Mouse (Mus musculus) myocyte (in vitro differentiated cells): ENCODE measurements at regions not wholly inside any gene's neighbourhood (a gene's known extent, or its start where the extent isn't known, plus 50 kb on each side); places are given as distances from the start of the nearest gene placed in this dataset.
"Not testable (repeated sequence)": the region's sequence is repeated elsewhere in the genome, so short reads cannot be mapped to it uniquely, and the experiment has no call there.

Source experiments
- H3K27me3 ChIP-seq: one replicate; pipeline ENCODE4 v1.6.1; 2011; ENCODE audit not compliant: control insufficient read depth, insufficient read depth, insufficient read length
- H3K36me3 ChIP-seq: one replicate; pipeline ENCODE4 v1.6.1; 2011; ENCODE audit not compliant: control insufficient read depth, insufficient read depth
- H3K4me2 ChIP-seq: one replicate; pipeline ENCODE4 v1.6.1; 2011; ENCODE audit warnings: low read depth, control low read depth
- H3K4me3 ChIP-seq: one replicate; pipeline ENCODE4 v1.5.1; 2011; ENCODE audit warnings: mild to moderate bottlenecking, control low read depth, moderate library complexity
- H3K79me2 ChIP-seq: one replicate; pipeline ENCODE4 v1.6.1; 2011; ENCODE audit not compliant: control insufficient read depth, insufficient read depth
- H3ac ChIP-seq: one replicate; pipeline ENCODE4 v1.6.1; 2011; ENCODE audit not compliant: control insufficient read depth, insufficient read length
- CEBPB ChIP-seq: IDR thresholded peaks from 2 replicates; pipeline ENCODE4 v1.6.1; 2011; ENCODE audit warnings: mild to moderate bottlenecking, moderate library complexity; ENCODE audit not compliant: poor library complexity, insufficient read depth, severe bottlenecking
- E2F4 ChIP-seq: IDR thresholded peaks from one replicate; pipeline ENCODE4 v1.6.1; 2011; ENCODE audit warnings: mild to moderate bottlenecking, control low read depth, moderate library complexity; ENCODE audit not compliant: insufficient read depth
- MAX ChIP-seq: IDR thresholded peaks from one replicate; pipeline ENCODE4 v1.6.1; 2011; ENCODE audit warnings: low read depth, mild to moderate bottlenecking, control low read depth
- MYOD1 ChIP-seq, 3 experiments: IDR thresholded peaks; one replicate each; pipeline ENCODE4 v1.6.1; 2011; ENCODE audit warnings: control low read depth in 2 of 3, low read depth in 2 of 3, mild to moderate bottlenecking in 2 of 3, moderate library complexity in 1 of 3; ENCODE audit not compliant: insufficient read length in 2 of 3, control insufficient read depth in 1 of 3
- MYOG ChIP-seq, 3 experiments: IDR thresholded peaks; one replicate each; pipeline ENCODE4 v1.6.1; 2011; ENCODE audit warnings: control low read depth in 2 of 3, low read depth in 2 of 3, mild to moderate bottlenecking in 2 of 3; ENCODE audit not compliant: insufficient read length in 2 of 3, control insufficient read depth in 1 of 3, insufficient read depth in 1 of 3
- POLR2A ChIP-seq: IDR thresholded peaks from one replicate; pipeline ENCODE4 v1.6.1; 2011; ENCODE audit warnings: low read depth, mild to moderate bottlenecking, control low read depth, moderate library complexity; ENCODE audit not compliant: insufficient read length
- POLR2AphosphoS2 ChIP-seq: IDR thresholded peaks from one replicate; pipeline ENCODE4 v1.6.1; 2011; ENCODE audit warnings: low read depth, control low read depth; ENCODE audit not compliant: insufficient read length
- REST ChIP-seq: IDR thresholded peaks from one replicate; pipeline ENCODE4 v1.6.1; 2011; ENCODE audit warnings: mild to moderate bottlenecking, control low read depth, moderate library complexity; ENCODE audit not compliant: insufficient read depth, insufficient read length
- SRF ChIP-seq: IDR thresholded peaks from one replicate; pipeline ENCODE4 v1.6.1; 2011; ENCODE audit warnings: low read depth; ENCODE audit not compliant: control insufficient read depth, insufficient read length
- TCF12 ChIP-seq: IDR thresholded peaks from one replicate; pipeline ENCODE4 v1.6.1; 2011; ENCODE audit warnings: mild to moderate bottlenecking, control low read depth; ENCODE audit not compliant: poor library complexity, insufficient read depth, severe bottlenecking
- TCF3 ChIP-seq: IDR thresholded peaks from one replicate; pipeline ENCODE4 v1.6.1; 2011; ENCODE audit warnings: low read depth, control low read depth; ENCODE audit not compliant: insufficient read length
- USF1 ChIP-seq: IDR thresholded peaks from one replicate; pipeline ENCODE4 v1.6.1; 2011; ENCODE audit warnings: low read depth, mild to moderate bottlenecking, control low read depth, moderate library complexity

GRCm38 (mm10) chr16:50779030-50779784, 188.3 kb upstream of the Ccdc54 start:
- TF ChIP-seq TCF12 = peak; percentile 25
- TF ChIP-seq MAX = no peak
- no peak for TF ChIP-seq USF1
- TF ChIP-seq MYOD1 (IDR thresholded peaks at IDR 0.05; ENCODE audit: control insufficient read depth in 1 of 3, insufficient read length in 2 of 3, low read depth in 2 of 3) = peak; percentile 73 to 77 (median 76)
- Histone ChIP-seq H3ac (no peak overlapping the region), H3K27me3 (no peaks in the 10 kb centered on the region), H3K4me3 (no peak overlapping the region), H3K79me2 (no peaks in the 10 kb centered on the region), H3K4me2 (peak overlapping the region; percentile 57), H3K36me3 (no peaks in the 10 kb centered on the region)

GRCm38 (mm10) chr16:50774699-50775098, 183.7 kb upstream of the Ccdc54 start:
- H3K4me2 ChIP-seq, H3ac ChIP-seq, H3K36me3 ChIP-seq, H3K27me3 ChIP-seq, H3K4me3 ChIP-seq, H3K79me2 ChIP-seq: not testable (repeated sequence)

GRCm38 (mm10) chr16:50766055-50766770, 175.3 kb upstream of the Ccdc54 start:
- no peak overlapping the region for H3K4me3 ChIP-seq
- H3ac ChIP-seq = no peak overlapping the region
- TF ChIP-seq TCF3 (no peak), E2F4 (no peak), REST (no peak), MAX (no peak), MYOG (IDR thresholded peaks at IDR 0.05; ENCODE audit: control insufficient read depth in 1 of 3, insufficient read depth in 1 of 3, insufficient read length in 2 of 3, low read depth in 2 of 3) (no peak), POLR2AphosphoS2 (no peak), POLR2A (no peak), CEBPB (no peak), SRF (no peak)
- no peaks in the 10 kb centered on the region for H3K27me3 ChIP-seq
- no peaks in the 10 kb centered on the region for H3K79me2 ChIP-seq
- H3K4me2 ChIP-seq = no peak overlapping the region
- no peaks in the 10 kb centered on the region for H3K36me3 ChIP-seq

GRCm38 (mm10) chr16:50762096-50762495, 171.1 kb upstream of the Ccdc54 start:
- Histone ChIP-seq H3K27me3 (no peaks in the 10 kb centered on the region), H3K79me2 (no peaks in the 10 kb centered on the region), H3ac (no peak overlapping the region), H3K4me3 (no peak overlapping the region), H3K4me2 (no peak overlapping the region), H3K36me3 (no peaks in the 10 kb centered on the region)
- no peak for TF ChIP-seq CEBPB
- TF ChIP-seq POLR2AphosphoS2 = no peak
- no peak for TF ChIP-seq E2F4
- no peak for TF ChIP-seq MYOG (IDR thresholded peaks at IDR 0.05; ENCODE audit: control insufficient read depth in 1 of 3, insufficient read depth in 1 of 3, insufficient read length in 2 of 3, low read depth in 2 of 3)
- no peak for TF ChIP-seq POLR2A
- no peak for TF ChIP-seq USF1
- no peak for TF ChIP-seq TCF12
- TF ChIP-seq MAX = no peak
- TF ChIP-seq MYOD1 (IDR thresholded peaks at IDR 0.05; ENCODE audit: control insufficient read depth in 1 of 3, insufficient read length in 2 of 3, low read depth in 2 of 3) = no peak
- TF ChIP-seq REST = no peak
- no peak for TF ChIP-seq SRF
- TF ChIP-seq TCF3 = no peak

GRCm38 (mm10) chr16:50759979-50760378, 169.0 kb upstream of the Ccdc54 start:
- no peak for TF ChIP-seq CEBPB
- TF ChIP-seq POLR2A = no peak
- no peak for TF ChIP-seq TCF3
- TF ChIP-seq USF1 = no peak
- no peak for TF ChIP-seq MAX
- TF ChIP-seq MYOD1 (IDR thresholded peaks at IDR 0.05; ENCODE audit: control insufficient read depth in 1 of 3, insufficient read length in 2 of 3, low read depth in 2 of 3) = no peak
- no peak for TF ChIP-seq MYOG (IDR thresholded peaks at IDR 0.05; ENCODE audit: control insufficient read depth in 1 of 3, insufficient read depth in 1 of 3, insufficient read length in 2 of 3, low read depth in 2 of 3)
- TF ChIP-seq E2F4 = no peak
- TF ChIP-seq REST = no peak
- TF ChIP-seq SRF = no peak
- TF ChIP-seq POLR2AphosphoS2 = no peak
- no peak for TF ChIP-seq TCF12
- Histone ChIP-seq H3K4me3 (no peak overlapping the region), H3K27me3 (no peaks in the 10 kb centered on the region), H3K36me3 (no peaks in the 10 kb centered on the region), H3ac (no peak overlapping the region), H3K79me2 (no peaks in the 10 kb centered on the region), H3K4me2 (no peak overlapping the region)
